Comparison of ENCODE assay signal across 10 mouse cellular contexts in genomic region chr12:76152389-76152788, GRCm38 (mm10). TPM values are rescaled to one million over a fixed set of nuclear protein-coding genes. Genes with fewer than 3 reads are reported as not detected.
A peak's percentile ranks its signal among the peaks of the same experiment; 100 is the strongest.
DNase-seq lines count a peak whose midpoint lies in the region; ATAC-seq and TF ChIP-seq lines count a peak whose summit lies in the region.
"Not testable (repeated sequence)": the region's sequence is repeated elsewhere in the genome, so short reads cannot be mapped to it uniquely, and the experiment has no call there.
"Had no signal": no experiment of that assay in that cellular context is flagged by ENCODE, and none has a peak within 500 bp of the region (broad histone marks: within the 10 kb centered on the region; RNA-seq: fewer than 3 reads in every experiment).

No protein-coding gene starts in this region.

- H3K9ac ChIP-seq in embryonic facial prominence, embryonic 11.5 days (replicated peaks; ENCODE audit: low read length) = peak overlapping the region; percentile 53
- H3K9ac ChIP-seq in forebrain, postnatal 0 days = 0 out of 2 replicates have a peak overlapping the region, but pooled peaks have one; percentile 35
- peak overlapping the region; percentile 59 for H3K9ac ChIP-seq in hindbrain, embryonic 12.5 days
- H3K9ac ChIP-seq in liver, postnatal 0 days (replicated peaks); stomach, embryonic 15.5 days: not testable (repeated sequence)
- H3K9ac ChIP-seq in midbrain, embryonic 16.5 days (ENCODE audit: low read depth, low read length) = peak overlapping the region; percentile 58

- WGBS in embryonic facial prominence, embryonic 11.5 days = 13% methylated on average over 30 of the region's 30 CpGs
- WGBS in forebrain, postnatal 0 days = 13% methylated on average over 30 of the region's 30 CpGs
- WGBS in hindbrain, embryonic 12.5 days = 20% methylated on average over 30 of the region's 30 CpGs
- WGBS in liver, postnatal 0 days (ENCODE audit: insufficient replicate concordance) = 21% methylated on average over 30 of the region's 30 CpGs
- 15% methylated on average over 30 of the region's 30 CpGs for WGBS in midbrain, embryonic 16.5 days
- WGBS in stomach, embryonic 15.5 days = 16% methylated on average over 30 of the region's 30 CpGs

- H3K4me1 ChIP-seq in embryonic facial prominence, embryonic 11.5 days (ENCODE audit: control insufficient read depth, insufficient read depth, low read length); forebrain, postnatal 0 days (ENCODE audit: insufficient read depth); hindbrain, embryonic 12.5 days; liver, postnatal 0 days (ENCODE audit: insufficient read depth); midbrain, embryonic 16.5 days (ENCODE audit: control insufficient read depth, insufficient read depth, low read length); stomach, embryonic 15.5 days: not testable (repeated sequence)

- TF ChIP-seq EP300 in liver, postnatal 0 days (IDR thresholded peaks at IDR 0.05; ENCODE audit: low read depth) = not testable (repeated sequence)

- not testable (repeated sequence) for TF ChIP-seq CTCF in forebrain, postnatal 0 days (IDR thresholded peaks at IDR 0.05; ENCODE audit: low read depth); layer of hippocampus, adult 2 months (conservative IDR thresholded peaks at IDR 0.05); liver, postnatal 0 days (IDR thresholded peaks at IDR 0.05; ENCODE audit: low read depth)

- peak; percentile 17 to 23 for DNase-seq in adrenal gland, postnatal 36 days
- DNase-seq in embryonic facial prominence, embryonic 11.5 days (ENCODE audit: low spot score) = peak; percentile 24
- not testable (repeated sequence) for DNase-seq in forebrain, postnatal 0 days; layer of hippocampus, adult 2 months (ENCODE audit: low spot score in 2 of 2); liver, postnatal 0 days

- not testable (repeated sequence) for H3K27me3 ChIP-seq in embryonic facial prominence, embryonic 11.5 days (ENCODE audit: control insufficient read depth, insufficient read depth, low read length); forebrain, postnatal 0 days (ENCODE audit: insufficient read depth, low read length); hindbrain, embryonic 12.5 days; liver, postnatal 0 days (ENCODE audit: insufficient read depth, low read length); midbrain, embryonic 16.5 days (ENCODE audit: control insufficient read depth, insufficient read depth, low read depth, low read length); stomach, embryonic 15.5 days (replicated peaks)

- ATAC-seq in embryonic facial prominence, embryonic 11.5 days (replicated peaks; ENCODE audit: insufficient number of reproducible peaks, low FRiP score, low TSS enrichment, low read depth); forebrain, postnatal 0 days; hindbrain, embryonic 12.5 days (ENCODE audit: low FRiP score); liver, postnatal 0 days; stomach, embryonic 15.5 days (ENCODE audit: insufficient read depth, low FRiP score, low read depth): not testable (repeated sequence)
- ATAC-seq in midbrain, embryonic 16.5 days = peak; percentile 58; the same call in 1 of the 2 replicates

- not testable (repeated sequence) for H3K9me3 ChIP-seq in embryonic facial prominence, embryonic 11.5 days (replicated peaks; ENCODE audit: control insufficient read depth, low read length); forebrain, postnatal 0 days (ENCODE audit: low read length); hindbrain, embryonic 12.5 days (replicated peaks); liver, postnatal 0 days (ENCODE audit: low read length); midbrain, embryonic 16.5 days (replicated peaks; ENCODE audit: control insufficient read depth, low read length, poor library complexity, severe bottlenecking); stomach, embryonic 15.5 days

- H3K27ac ChIP-seq in embryonic facial prominence, embryonic 11.5 days (replicated peaks; ENCODE audit: low read depth, low read length); forebrain, postnatal 0 days (ENCODE audit: low read depth, low read length); hindbrain, embryonic 12.5 days; layer of hippocampus, adult 2 months; liver, postnatal 0 days (ENCODE audit: low read depth); midbrain, embryonic 16.5 days (ENCODE audit: low read length); stomach, embryonic 15.5 days: not testable (repeated sequence)

- peak overlapping the region; percentile 24; the same call in 1 of the 2 replicates for H3K4me3 ChIP-seq in embryonic facial prominence, embryonic 11.5 days (ENCODE audit: low read depth, low read length)
- peak overlapping the region; percentile 24 for H3K4me3 ChIP-seq in forebrain, postnatal 0 days (ENCODE audit: low read depth, low read length)
- H3K4me3 ChIP-seq in hindbrain, embryonic 12.5 days = peak overlapping the region; percentile 39
- peak overlapping the region; percentile 15; the same call in 1 of the 2 replicates for H3K4me3 ChIP-seq in layer of hippocampus, adult 2 months
- not testable (repeated sequence) for H3K4me3 ChIP-seq in liver, postnatal 0 days (ENCODE audit: low read depth, low read length)
- peak overlapping the region; percentile 37 for H3K4me3 ChIP-seq in midbrain, embryonic 16.5 days (ENCODE audit: low read depth, low read length)
- H3K4me3 ChIP-seq in stomach, embryonic 15.5 days (replicated peaks) = peak overlapping the region; percentile 23

- H3K36me3 ChIP-seq in embryonic facial prominence, embryonic 11.5 days (replicated peaks; ENCODE audit: control insufficient read depth, insufficient read depth, low read depth, low read length); forebrain, postnatal 0 days (ENCODE audit: insufficient read depth); hindbrain, embryonic 12.5 days; liver, postnatal 0 days (replicated peaks; ENCODE audit: insufficient read depth, low read length); midbrain, embryonic 16.5 days (ENCODE audit: control insufficient read depth, insufficient read depth, low read length); stomach, embryonic 15.5 days: not testable (repeated sequence)

- H3K4me2 ChIP-seq in embryonic facial prominence, embryonic 11.5 days (ENCODE audit: low read depth, low read length) = peak overlapping the region; percentile 57
- peak overlapping the region; percentile 50 for H3K4me2 ChIP-seq in forebrain, postnatal 0 days (ENCODE audit: low read depth)
- peak overlapping the region; percentile 65 for H3K4me2 ChIP-seq in hindbrain, embryonic 12.5 days (replicated peaks)
- H3K4me2 ChIP-seq in liver, postnatal 0 days (ENCODE audit: low read depth, low read length) = 0 out of 2 replicates have a peak overlapping the region, but pooled peaks have one; percentile 32
- peak overlapping the region; percentile 66 for H3K4me2 ChIP-seq in midbrain, embryonic 16.5 days (ENCODE audit: low read length)
- H3K4me2 ChIP-seq in stomach, embryonic 15.5 days = peak overlapping the region; percentile 55

RNA-seq across cellular contexts. Expression of gene Esr2, which starts 24.7 kb away (rescaled TPM):
- not detected for total RNA-seq in adrenal gland, postnatal 36 days (2021)
- 0.47 and 0.62 TPM in 2 replicates for polyA plus RNA-seq in embryonic facial prominence, embryonic 11.5 days (2014; fragmentation: Nextera tagmentation; extraction: Ambion mirVana)
- 0.15 and 0.95 TPM in 2 replicates for total RNA-seq in forebrain, postnatal 0 days (2014; rRNA removed)
- polyA plus RNA-seq in forebrain, postnatal 0 days (2015; fragmentation: Nextera tagmentation; extraction: Ambion mirVana) = 0.23 and 0.35 TPM in 2 replicates
- polyA plus RNA-seq in hindbrain, embryonic 12.5 days (2016; fragmentation: Nextera tagmentation; extraction: Ambion mirVana) = 0.22 and 0.47 TPM in 2 replicates
- under 1 TPM in 1 of 2 experiments, not detected in 1; 0.23 TPM for total RNA-seq in layer of hippocampus, adult 2 months (2021)
- polyA plus RNA-seq in liver, postnatal 0 days (2015; fragmentation: Nextera tagmentation; extraction: Ambion mirVana) = not detected in 2 replicates
- 0.26 and 0.44 TPM in 2 replicates for polyA plus RNA-seq in midbrain, embryonic 16.5 days (2015; fragmentation: Nextera tagmentation; extraction: Ambion mirVana)
- 0.06 and 0.13 TPM in 2 replicates for polyA plus RNA-seq in stomach, embryonic 15.5 days (2015; fragmentation: Nextera tagmentation; extraction: Ambion mirVana)
- total RNA-seq: megakaryocyte, adult 5-6 weeks had no signal
- polyA plus RNA-seq: activated CD4-positive, CD25-positive, alpha-beta regulatory T cell, adult 4 months had no signal
